Mouse (Mus musculus) heart, embryonic 10.5 days (tissue): Measurements from ENCODE around the gene Sp7. TPM values are rescaled to one million over a fixed set of nuclear protein-coding genes. Genes with fewer than 3 reads are reported as not detected.

ENCODE experiments used
- DNase-seq: peaks from one replicate; pipeline ENCODE4 v3.0.0-alpha.2; 2017; ENCODE audit warnings: low spot score
- H3K27ac ChIP-seq: fragments of 300-500 bp; sonication (generic); 2 replicates; pipeline ENCODE4 v1.5.1; 2016; ENCODE audit warnings: mild to moderate bottlenecking
- H3K27me3 ChIP-seq: fragments of 300-500 bp; sonication (generic); 2 replicates; pipeline ENCODE4 v1.6.1; 2016; ENCODE audit warnings: mild to moderate bottlenecking; ENCODE audit not compliant: poor library complexity, insufficient read depth, severe bottlenecking
- H3K36me3 ChIP-seq: fragments of 300-500 bp; sonication (generic); 2 replicates; pipeline ENCODE4 v1.6.1; 2016; ENCODE audit warnings: mild to moderate bottlenecking, moderate library complexity
- H3K4me1 ChIP-seq: fragments of 300-500 bp; sonication (generic); 2 replicates; pipeline ENCODE4 v1.6.1; 2016; ENCODE audit warnings: mild to moderate bottlenecking
- H3K4me3 ChIP-seq: fragments of 300-500 bp; sonication (generic); 2 replicates; pipeline ENCODE4 v1.5.1; 2016; ENCODE audit warnings: mild to moderate bottlenecking, moderate library complexity
- H3K9me3 ChIP-seq: fragments of 300-500 bp; sonication (generic); 2 replicates; pipeline ENCODE4 v1.6.1; 2016; ENCODE audit warnings: mild to moderate bottlenecking, moderate library complexity
- WGBS: fragments of 180-500 bp; shearing (Covaris S2); methylation state at CpG from one replicate; pipeline ENCODE4 v1.1.7; 2016; 5-methylcytosine and 5-hydroxymethylcytosine counted together
- polyA plus RNA-seq: library from polyadenylated mRNA; unstranded; fragments of >200 nt; fragmentation: Nextera tagmentation; extraction: Ambion mirVana; gene quantifications from 2 replicates; pipeline ENCODE4 v1.2.1, GENCODE M21; 2016

Gene Sp7
- 0.37 and 1.5 TPM in 2 replicates for polyA plus RNA-seq

DNA sequence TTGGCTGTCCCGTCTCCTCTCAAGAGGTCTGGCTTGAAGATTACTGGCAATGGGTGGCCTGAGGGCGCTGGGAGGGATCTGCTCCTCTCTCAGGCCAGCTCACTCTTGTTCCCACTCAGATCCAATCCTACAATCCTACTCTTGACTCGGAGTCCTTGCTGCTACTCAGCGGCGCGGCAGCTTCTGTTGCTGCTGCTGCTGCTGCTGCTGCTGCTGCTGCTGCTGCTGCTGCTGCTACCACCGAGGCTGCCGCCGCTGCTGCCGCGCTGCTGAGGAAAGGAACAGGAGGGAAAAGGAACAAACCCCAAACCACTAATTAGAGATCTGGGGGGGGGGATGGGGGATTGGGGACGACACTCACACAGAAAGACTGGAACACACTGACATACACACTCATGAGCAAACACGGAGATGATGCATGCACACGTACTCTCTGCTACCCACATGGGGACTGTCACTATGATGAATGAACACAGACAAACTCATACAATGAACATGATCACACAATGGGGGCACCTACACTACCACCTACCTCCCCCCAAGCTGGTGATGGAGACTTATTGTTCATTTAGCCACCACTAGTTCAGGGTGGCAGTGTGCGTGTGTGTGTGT lies at the start of gene Sp7:
Gene Sp7, minus strand, starts transcription at position 450 of the 612 bp plus-strand sequence.
- Histone ChIP-seq H3K4me1 (peaks cover 47% of the 10 kb centered on the region), H3K9me3 (no peaks in the 10 kb centered on the region), H3K36me3 (no peaks in the 10 kb centered on the region), H3K27ac (peak within 1 kb of the TSS; percentile 48; the same call in 1 of the 2 replicates), H3K4me3 (peak within 1 kb of the TSS; percentile 49), H3K27me3 (peaks cover 45% of the 10 kb centered on the region)
- no peak for DNase-seq
- WGBS = 6% methylated on average over 15 of the region's 15 CpGs

DNA sequence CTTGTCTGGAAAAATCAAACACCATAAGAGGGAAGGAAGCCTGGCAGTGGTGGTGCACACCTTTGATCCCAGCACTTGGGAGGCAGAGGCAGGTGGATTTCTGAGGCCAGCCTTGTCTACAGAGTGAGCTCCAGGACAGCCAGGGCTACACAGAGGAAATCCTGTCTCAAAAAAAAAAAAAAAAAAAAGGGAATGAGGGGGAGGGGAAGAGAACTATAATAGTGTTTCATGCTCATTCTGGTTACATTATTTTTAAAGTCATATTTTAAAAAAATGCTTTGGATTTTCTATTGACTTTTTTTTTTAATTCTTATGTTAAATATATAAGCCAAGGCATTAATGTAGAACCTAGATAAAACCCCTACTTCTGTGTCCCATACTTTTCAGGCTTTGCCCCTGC lies 46.7 kb upstream of the Sp7 start:
- Histone ChIP-seq H3K27me3 (no peaks in the 10 kb centered on the region), H3K4me1 (peaks cover 12% of the 10 kb centered on the region), H3K9me3 (no peaks in the 10 kb centered on the region), H3K36me3 (peaks cover 70% of the 10 kb centered on the region), H3K4me3 (no peak overlapping the region), H3K27ac (no peak overlapping the region)
- no peak for DNase-seq

DNA sequence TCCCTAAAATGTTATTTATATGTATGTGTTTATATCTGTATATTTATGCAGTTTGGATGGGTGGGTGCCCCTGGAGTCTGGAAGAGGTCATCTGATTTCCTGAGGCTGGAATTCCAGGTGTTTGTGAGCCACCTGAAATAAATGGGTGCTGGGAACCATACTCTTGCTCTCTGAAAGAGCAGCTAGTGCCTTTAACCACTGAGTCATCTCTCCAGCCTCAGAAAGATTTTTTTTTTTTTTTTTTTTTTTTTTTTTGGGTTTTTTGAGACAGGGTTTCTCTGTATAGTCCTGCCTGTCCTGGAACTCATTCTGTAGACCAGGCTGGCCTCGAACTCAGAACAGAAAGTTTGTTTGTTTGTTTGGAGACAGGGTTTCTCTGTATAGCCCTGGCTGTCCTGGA lies 44.1 kb upstream of the Sp7 start:
- Histone ChIP-seq H3K4me3 (no peak overlapping the region), H3K27me3 (no peaks in the 10 kb centered on the region), H3K36me3 (peaks cover 70% of the 10 kb centered on the region), H3K27ac (no peak overlapping the region), H3K4me1 (peaks cover 24% of the 10 kb centered on the region), H3K9me3 (no peaks in the 10 kb centered on the region)
- DNase-seq = no peak
- 95% methylated on average over 1 of the region's 1 CpGs for WGBS

GRCm38 (mm10) chr15:102409286-102409685 lies 42.3 kb upstream of the Sp7 start:
- no peaks in the 10 kb centered on the region for H3K27me3 ChIP-seq
- H3K36me3 ChIP-seq = peaks cover 63% of the 10 kb centered on the region
- H3K4me1 ChIP-seq = peaks cover 29% of the 10 kb centered on the region
- no peak for DNase-seq
- no peaks in the 10 kb centered on the region for H3K9me3 ChIP-seq
- H3K27ac ChIP-seq = no peak overlapping the region
- 0 out of 2 replicates have a peak overlapping the region, but pooled peaks have one; percentile 34 for H3K4me3 ChIP-seq
- 90% methylated on average over 3 of the region's 3 CpGs for WGBS

DNA sequence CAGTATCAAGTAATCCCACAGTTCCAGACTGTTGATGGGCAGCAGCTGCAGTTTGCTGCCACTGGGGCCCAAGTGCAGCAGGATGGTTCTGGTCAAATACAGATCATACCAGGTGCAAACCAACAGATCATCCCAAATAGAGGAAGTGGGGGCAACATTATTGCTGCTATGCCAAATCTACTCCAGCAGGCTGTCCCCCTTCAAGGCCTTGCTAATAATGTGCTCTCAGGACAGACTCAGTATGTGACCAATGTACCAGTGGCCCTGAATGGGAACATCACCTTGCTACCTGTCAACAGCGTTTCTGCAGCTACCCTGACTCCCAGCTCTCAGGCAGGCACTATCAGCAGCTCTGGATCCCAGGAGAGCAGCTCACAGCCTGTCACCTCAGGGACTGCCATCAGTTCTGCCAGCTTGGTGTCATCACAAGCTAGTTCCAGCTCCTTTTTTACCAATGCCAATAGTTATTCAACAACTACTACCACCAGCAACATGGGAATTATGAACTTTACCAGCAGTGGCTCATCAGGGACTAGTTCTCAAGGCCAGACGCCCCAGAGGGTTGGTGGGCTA lies 41.7 kb upstream of the Sp7 start:
- no peak overlapping the region for H3K4me3 ChIP-seq
- peaks cover 59% of the 10 kb centered on the region for H3K36me3 ChIP-seq
- H3K9me3 ChIP-seq = no peaks in the 10 kb centered on the region
- no peaks in the 10 kb centered on the region for H3K27me3 ChIP-seq
- no peak for DNase-seq
- WGBS = 80% methylated on average over 2 of the region's 2 CpGs
- no peak overlapping the region for H3K27ac ChIP-seq
- H3K4me1 ChIP-seq = peaks cover 29% of the 10 kb centered on the region

DNA sequence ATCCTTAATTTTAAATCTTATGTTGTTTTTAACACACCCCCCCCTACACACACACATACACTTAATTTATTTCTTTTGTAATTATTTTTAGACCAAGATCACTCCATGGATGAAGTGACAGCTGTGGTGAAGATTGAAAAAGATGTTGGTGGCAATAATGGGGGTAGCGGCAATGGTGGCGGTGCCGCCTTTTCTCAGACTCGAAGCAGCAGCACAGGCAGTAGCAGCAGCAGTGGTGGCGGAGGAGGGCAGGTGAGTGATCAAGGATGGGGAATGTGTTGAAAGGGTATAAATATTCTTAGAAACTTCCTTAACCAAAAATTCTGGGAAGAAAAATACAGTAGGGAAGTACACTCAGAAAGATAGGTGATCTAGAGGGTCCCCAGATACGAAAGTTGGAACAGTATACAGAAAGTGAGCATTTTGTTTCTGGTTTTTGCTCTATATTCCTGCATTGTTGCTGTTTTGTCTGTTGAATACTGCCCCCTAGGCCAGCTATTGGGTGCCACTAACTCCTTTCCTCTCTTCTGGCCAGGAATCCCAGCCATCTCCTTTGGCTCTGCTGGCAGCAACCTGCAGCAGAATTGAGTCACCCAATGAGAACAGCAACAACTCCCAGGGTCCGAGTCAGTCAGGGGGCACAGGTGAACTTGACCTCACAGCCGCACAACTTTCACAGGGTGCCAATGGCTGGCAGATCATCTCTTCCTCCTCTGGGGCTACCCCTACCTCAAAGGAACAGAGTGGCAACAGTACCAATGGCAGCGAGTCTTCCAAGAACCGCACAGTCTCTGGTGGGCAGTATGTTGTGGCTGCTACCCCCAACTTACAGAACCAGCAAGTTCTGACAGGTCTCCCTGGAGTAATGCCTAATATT lies 40.9 kb upstream of the Sp7 start:
- Histone ChIP-seq H3K4me3 (peak overlapping the region; percentile 12; the same call in 1 of the 2 replicates), H3K4me1 (peaks cover 29% of the 10 kb centered on the region), H3K36me3 (peaks cover 52% of the 10 kb centered on the region), H3K27ac (no peak overlapping the region), H3K9me3 (no peaks in the 10 kb centered on the region), H3K27me3 (no peaks in the 10 kb centered on the region)
- DNase-seq = no peak
- WGBS = 95% methylated on average over 10 of the region's 10 CpGs

DNA sequence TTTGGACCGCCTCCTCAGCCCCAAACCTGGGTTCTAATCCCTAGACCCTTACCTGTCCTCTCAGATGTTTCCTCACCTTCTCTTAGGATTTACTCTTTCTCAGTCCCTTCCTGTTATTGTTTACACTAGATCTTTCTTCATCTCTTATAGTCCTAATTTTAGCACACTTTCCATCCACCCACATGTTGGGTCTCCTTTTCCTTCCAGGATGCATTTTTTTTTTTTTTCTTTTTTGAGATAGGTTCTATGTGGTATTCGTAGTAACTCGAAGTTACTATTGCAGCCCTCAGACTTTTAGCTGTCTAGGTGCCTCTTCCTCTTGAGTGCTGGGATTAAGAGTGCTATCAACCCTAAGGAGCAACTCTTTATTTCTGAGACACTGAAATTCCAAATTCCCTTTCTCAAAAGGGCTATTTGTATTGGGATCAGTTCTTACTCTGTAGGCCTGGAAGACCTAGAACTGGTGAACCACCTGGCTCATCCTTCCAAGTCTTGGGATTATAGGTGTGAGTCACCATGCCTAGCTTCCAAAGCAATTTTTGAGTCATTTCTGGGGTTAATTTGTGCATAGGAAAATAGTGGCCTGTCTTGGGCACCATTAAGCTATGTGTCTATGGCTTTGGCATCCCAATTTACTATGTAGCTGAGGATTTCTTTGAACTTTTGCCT lies 40.1 kb upstream of the Sp7 start:
- no peak for DNase-seq
- Histone ChIP-seq H3K27me3 (no peaks in the 10 kb centered on the region), H3K9me3 (no peaks in the 10 kb centered on the region), H3K4me3 (peak overlapping the region; percentile 73), H3K4me1 (peaks cover 29% of the 10 kb centered on the region), H3K27ac (peak overlapping the region; percentile 99), H3K36me3 (peaks cover 44% of the 10 kb centered on the region)
- 17% methylated on average over 3 of the region's 3 CpGs for WGBS

- H3K36me3 ChIP-seq = peaks cover 37% of the 10 kb centered on the region
- peak overlapping the region; percentile 73 for H3K4me3 ChIP-seq
- DNase-seq = peak; percentile 91
- H3K4me1 ChIP-seq = peaks cover 29% of the 10 kb centered on the region
- no peaks in the 10 kb centered on the region for H3K27me3 ChIP-seq
- H3K9me3 ChIP-seq = no peaks in the 10 kb centered on the region
- WGBS = 3% methylated on average over 27 of the region's 69 CpGs
- peak overlapping the region; percentile 99 for H3K27ac ChIP-seq
These were observed 39.4 kb upstream of the Sp7 start for GRCm38 (mm10) chr15:102406196-102406911.

DNA sequence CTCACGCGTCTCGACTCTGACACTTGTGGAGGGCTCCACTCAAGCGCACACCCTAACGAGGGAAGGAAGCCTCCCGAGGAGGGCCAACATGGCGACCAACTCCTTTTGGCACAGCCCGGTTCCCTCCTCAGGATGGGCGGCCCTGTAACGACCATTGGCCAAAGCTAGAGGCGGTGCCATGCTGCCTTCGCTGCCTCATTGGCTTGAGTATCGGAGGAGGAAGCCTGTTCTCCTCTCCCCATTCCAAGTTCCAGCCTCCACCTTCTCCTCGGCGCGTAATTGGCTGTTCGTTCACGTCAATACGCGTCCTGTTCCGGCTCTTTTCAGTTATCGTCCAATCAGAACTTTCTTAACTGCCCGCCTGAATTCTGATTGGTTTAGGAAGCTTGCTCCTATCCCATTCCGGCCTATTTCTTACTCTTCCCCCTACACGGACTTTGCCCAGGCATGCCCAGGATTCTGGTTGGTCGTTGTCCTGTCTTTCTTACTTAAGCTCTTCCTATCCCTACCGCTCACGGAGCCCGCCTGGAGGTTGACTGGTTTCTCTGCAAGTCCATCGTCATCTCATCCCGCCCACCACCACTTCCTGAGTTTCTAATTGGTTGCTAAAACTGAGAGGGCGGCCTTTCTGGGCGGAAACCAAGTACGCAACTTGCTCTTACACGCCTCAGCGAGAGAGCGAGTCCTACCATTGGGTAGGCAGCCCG lies 38.7 kb upstream of the Sp7 start, which contains the start of gene Sp1:
Gene Sp1, plus strand, starts transcription at position 655 of the 707 bp plus-strand sequence.
- H3K4me1 ChIP-seq = peaks cover 31% of the 10 kb centered on the region
- peak within 1 kb of the TSS; percentile 73 for H3K4me3 ChIP-seq
- WGBS = under 1% methylated on average over 38 of the region's 38 CpGs

DNA sequence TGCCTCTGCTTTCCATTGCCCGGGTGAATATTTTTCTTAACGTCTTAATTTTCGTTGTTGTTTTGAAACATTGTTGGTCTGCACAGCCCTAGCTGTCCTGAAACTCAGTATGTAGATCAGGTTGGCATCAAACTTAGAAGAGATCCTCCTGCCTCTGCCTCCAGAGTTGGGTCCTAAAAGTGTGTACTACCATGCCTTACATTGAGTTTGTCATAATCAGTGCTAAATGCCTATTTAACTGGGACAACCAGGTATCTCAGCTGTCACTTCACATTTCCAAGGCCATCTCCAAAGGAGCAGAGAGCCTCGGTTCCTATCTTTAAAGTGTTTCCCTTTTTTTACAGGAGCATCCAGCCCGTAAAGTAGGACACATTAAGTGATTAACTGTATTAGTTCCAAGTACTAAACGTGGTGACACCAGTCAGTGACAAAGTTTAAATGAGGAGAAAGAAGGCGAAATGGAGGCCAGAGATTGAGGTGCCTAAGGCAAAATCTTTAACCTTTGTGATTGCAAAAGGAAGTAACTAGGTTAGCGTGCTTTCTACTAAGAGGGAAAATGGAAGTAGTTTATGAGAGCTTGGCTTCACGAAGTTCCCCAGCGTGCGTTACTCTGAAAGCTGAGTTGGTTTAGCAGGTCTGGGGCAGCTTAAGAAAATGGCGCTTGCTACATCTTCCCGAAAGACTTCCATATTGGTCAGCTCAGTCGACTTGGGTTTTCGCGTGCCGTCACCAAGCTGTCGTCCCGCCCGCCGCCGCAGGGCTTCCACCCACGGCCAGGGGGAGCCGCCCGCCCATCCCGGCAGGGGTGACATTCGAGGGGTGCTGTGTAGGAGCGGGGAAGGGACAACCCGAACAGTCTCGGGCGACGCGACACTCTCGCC lies 37.9 kb upstream of the Sp7 start:
- H3K9me3 ChIP-seq = no peaks in the 10 kb centered on the region
- H3K36me3 ChIP-seq = peaks cover 23% of the 10 kb centered on the region
- H3K4me3 ChIP-seq = peak overlapping the region; percentile 73
- no peaks in the 10 kb centered on the region for H3K27me3 ChIP-seq
- H3K27ac ChIP-seq = peak overlapping the region; percentile 99
- DNase-seq = no peak
- 15% methylated on average over 34 of the region's 34 CpGs for WGBS
- peaks cover 35% of the 10 kb centered on the region for H3K4me1 ChIP-seq

More for the DNA sequence above, 38.7 kb upstream of the Sp7 start, which contains the start of gene Sp1:
- DNase-seq = peak; percentile 100
- H3K27ac ChIP-seq = peak within 1 kb of the TSS; percentile 99
- H3K36me3 ChIP-seq = peaks cover 31% of the 10 kb centered on the region
- H3K9me3 ChIP-seq = no peaks in the 10 kb centered on the region
- H3K27me3 ChIP-seq = no peaks in the 10 kb centered on the region

GRCm38 (mm10) chr15:102402210-102402609 lies 35.2 kb upstream of the Sp7 start:
- H3K4me1 ChIP-seq = peaks cover 27% of the 10 kb centered on the region
- DNase-seq = no peak
- WGBS = 97% methylated on average over 3 of the region's 3 CpGs
- H3K4me3 ChIP-seq = no peak overlapping the region
- H3K36me3 ChIP-seq = no peaks in the 10 kb centered on the region
- H3K27ac ChIP-seq = no peak overlapping the region
- H3K27me3 ChIP-seq = no peaks in the 10 kb centered on the region
- H3K9me3 ChIP-seq = no peaks in the 10 kb centered on the region
